Mouse (Mus musculus) hindbrain, postnatal 0 days (tissue): Measurements from ENCODE around the gene Ift88. TPM values are rescaled to one million over a fixed set of nuclear protein-coding genes. Genes with fewer than 3 reads are reported as not detected.
A peak's percentile ranks its signal among the peaks of the same experiment; 100 is the strongest.

ENCODE experiments used
- ATAC-seq: fragments of 200-750 bp; cut with Nextera tagmentation; 2 replicates; pipeline ENCODE4 v1.8.0; 2017; ENCODE audit warnings: mild to moderate bottlenecking, moderate TSS enrichment, moderate library complexity
- DNase-seq: peaks from one replicate; pipeline ENCODE4 v3.0.0-alpha.2; 2015; ENCODE audit warnings: low spot score
- H3K27ac ChIP-seq: fragments of 300-500 bp; sonication (generic); 2 replicates; pipeline ENCODE4 v1.5.1; 2014; ENCODE audit warnings: mild to moderate bottlenecking
- H3K27me3 ChIP-seq: fragments of 300-500 bp; sonication (generic); 2 replicates; pipeline ENCODE4 v1.6.1; 2014; ENCODE audit warnings: low read length, mixed read lengths; ENCODE audit not compliant: insufficient read depth
- H3K36me3 ChIP-seq: fragments of 300-500 bp; sonication (generic); 2 replicates; pipeline ENCODE4 v1.6.1; 2014; ENCODE audit warnings: low read length, mixed read lengths; ENCODE audit not compliant: insufficient read depth
- H3K4me1 ChIP-seq: fragments of 300-500 bp; sonication (generic); 2 replicates; pipeline ENCODE4 v1.6.1; 2014; ENCODE audit warnings: antibody characterized with exemption, low read length, mixed read lengths; ENCODE audit not compliant: insufficient read depth
- H3K4me2 ChIP-seq: fragments of 300-500 bp; sonication (generic); 2 replicates; pipeline ENCODE4 v1.6.1; 2014; ENCODE audit warnings: low read depth, mild to moderate bottlenecking, low read length, moderate library complexity, mixed read lengths
- H3K4me3 ChIP-seq: fragments of 300-500 bp; sonication (generic); 2 replicates; pipeline ENCODE4 v1.5.1; 2014; ENCODE audit warnings: low read length
- H3K9ac ChIP-seq: fragments of 300-500 bp; sonication (generic); replicated peaks from 2 replicates; pipeline ENCODE4 v1.6.1; 2014; ENCODE audit warnings: mild to moderate bottlenecking, low read length, moderate library complexity, mixed read lengths
- H3K9me3 ChIP-seq: fragments of 300-500 bp; sonication (generic); 2 replicates; pipeline ENCODE4 v1.6.1; 2016; ENCODE audit warnings: low read length, mixed read lengths
- CTCF ChIP-seq: IDR thresholded peaks from 2 replicates; pipeline ENCODE4 v1.5.1; 2016; ENCODE audit warnings: antibody characterized with exemption, control low read depth, low read depth
- WGBS: fragments of 180-500 bp; shearing (Covaris S2); extraction: QIAGEN DNeasy Blood & Tissue Kit; methylation state at CpG from one replicate; pipeline ENCODE4 v1.1.7; 2014; 5-methylcytosine and 5-hydroxymethylcytosine counted together
- polyA plus RNA-seq: library from polyadenylated mRNA; unstranded; fragments of >200 nt; fragmentation: Nextera tagmentation; extraction: Ambion mirVana; gene quantifications from 2 replicates; pipeline ENCODE4 v1.2.1, GENCODE M21; 2015
- total RNA-seq: library from RNA; depleted of rRNA; stranded (reverse); fragments of >200 nt; gene quantifications from 2 replicates; pipeline ENCODE4 v1.2.3, GENCODE M21; 2014

Ift88 gene
- total and polyA plus RNA-seq, 2 experiments from 2014 or later = 15.2 to 18.4 TPM

- ATAC-seq = no peak
- Histone ChIP-seq H3K4me1 (peaks cover 28% of the 10 kb centered on the region), H3K9me3 (no peaks in the 10 kb centered on the region), H3K4me3 (no peak overlapping the region), H3K36me3 (no peaks in the 10 kb centered on the region), H3K27ac (peak overlapping the region; percentile 68; the same call in 1 of the 2 replicates), H3K4me2 (no peak overlapping the region), H3K27me3 (no peaks in the 10 kb centered on the region), H3K9ac (no peak overlapping the region; the same call in 1 of the 2 replicates)
- DNase-seq = no peak
- WGBS = 13% methylated on average over 5 of the region's 5 CpGs
- TF ChIP-seq CTCF = no peak
These were observed 110.5 kb downstream of the Ift88 start for GRCm38 (mm10) chr14:57534346-57534745.

GRCm38 (mm10) chr14:57534961-57535360 is 111.1 kb downstream of the Ift88 start:
- Histone ChIP-seq H3K4me3 (no peak overlapping the region), H3K9ac (no peak overlapping the region), H3K9me3 (no peaks in the 10 kb centered on the region), H3K27me3 (no peaks in the 10 kb centered on the region), H3K4me2 (0 out of 2 replicates have a peak overlapping the region, but pooled peaks have one; percentile 16), H3K27ac (peak overlapping the region; percentile 68), H3K4me1 (peaks cover 28% of the 10 kb centered on the region), H3K36me3 (no peaks in the 10 kb centered on the region)
- 10% methylated on average over 8 of the region's 8 CpGs for WGBS
- peak; percentile 74 for DNase-seq
- no peak for TF ChIP-seq CTCF
- ATAC-seq = peak; percentile 34; the same call in 1 of the 2 replicates

- Histone ChIP-seq H3K4me3 (no peak overlapping the region), H3K9me3 (no peaks in the 10 kb centered on the region), H3K4me1 (peaks cover 28% of the 10 kb centered on the region), H3K9ac (no peak overlapping the region), H3K4me2 (no peak overlapping the region), H3K27me3 (no peaks in the 10 kb centered on the region), H3K27ac (no peak overlapping the region), H3K36me3 (no peaks in the 10 kb centered on the region)
- DNase-seq = peak; percentile 59
- no peak for TF ChIP-seq CTCF
- ATAC-seq = peak; percentile 35; the same call in 1 of the 2 replicates
- 20% methylated on average over 6 of the region's 6 CpGs for WGBS
These were observed 111.8 kb downstream of the Ift88 start for GRCm38 (mm10) chr14:57535646-57536045.

GRCm38 (mm10) chr14:57536820-57537219 is 113.0 kb downstream of the Ift88 start:
- Histone ChIP-seq H3K9ac (no peak overlapping the region), H3K4me3 (no peak overlapping the region), H3K4me1 (peaks cover 28% of the 10 kb centered on the region), H3K9me3 (no peaks in the 10 kb centered on the region), H3K4me2 (no peak overlapping the region), H3K27me3 (no peaks in the 10 kb centered on the region), H3K36me3 (no peaks in the 10 kb centered on the region), H3K27ac (no peak overlapping the region)
- no peak for ATAC-seq
- TF ChIP-seq CTCF = no peak
- 35% methylated on average over 9 of the region's 9 CpGs for WGBS
- DNase-seq = no peak

GRCm38 (mm10) chr14:57537261-57538015 is 113.6 kb downstream of the Ift88 start:
- Histone ChIP-seq H3K4me2 (no peak overlapping the region), H3K9ac (no peak overlapping the region), H3K27me3 (no peaks in the 10 kb centered on the region), H3K36me3 (no peaks in the 10 kb centered on the region), H3K4me3 (no peak overlapping the region), H3K27ac (no peak overlapping the region), H3K4me1 (peaks cover 28% of the 10 kb centered on the region), H3K9me3 (no peaks in the 10 kb centered on the region)
- no peak for TF ChIP-seq CTCF
- ATAC-seq = no peak
- DNase-seq = peak; percentile 36
- 17% methylated on average over 16 of the region's 16 CpGs for WGBS

GRCm38 (mm10) chr14:57540683-57541082 is 116.8 kb downstream of the Ift88 start:
- no peaks in the 10 kb centered on the region for H3K27me3 ChIP-seq
- H3K4me1 ChIP-seq = peaks cover 12% of the 10 kb centered on the region; the same call in 1 of the 2 replicates
- DNase-seq (no peak), ATAC-seq (no peak)
- no peaks in the 10 kb centered on the region for H3K9me3 ChIP-seq
- TF ChIP-seq CTCF = no peak
- H3K4me3 ChIP-seq = no peak overlapping the region
- H3K9ac ChIP-seq = no peak overlapping the region
- 85% methylated on average over 11 of the region's 11 CpGs for WGBS
- H3K27ac ChIP-seq = no peak overlapping the region
- H3K4me2 ChIP-seq = no peak overlapping the region
- H3K36me3 ChIP-seq = no peaks in the 10 kb centered on the region

GRCm38 (mm10) chr14:57542231-57542630 is 118.4 kb downstream of the Ift88 start:
- Histone ChIP-seq H3K27me3 (no peaks in the 10 kb centered on the region), H3K9ac (no peak overlapping the region), H3K27ac (no peak overlapping the region), H3K4me1 (peaks cover 7% of the 10 kb centered on the region; the same call in 1 of the 2 replicates), H3K36me3 (no peaks in the 10 kb centered on the region), H3K4me3 (no peak overlapping the region), H3K9me3 (no peaks in the 10 kb centered on the region), H3K4me2 (no peak overlapping the region)
- DNase-seq (no peak), ATAC-seq (no peak)
- WGBS = 59% methylated on average over 34 of the region's 34 CpGs
- TF ChIP-seq CTCF = no peak
